Mouse (Mus musculus): ENCODE results near the gene Ssr2.

DNA sequence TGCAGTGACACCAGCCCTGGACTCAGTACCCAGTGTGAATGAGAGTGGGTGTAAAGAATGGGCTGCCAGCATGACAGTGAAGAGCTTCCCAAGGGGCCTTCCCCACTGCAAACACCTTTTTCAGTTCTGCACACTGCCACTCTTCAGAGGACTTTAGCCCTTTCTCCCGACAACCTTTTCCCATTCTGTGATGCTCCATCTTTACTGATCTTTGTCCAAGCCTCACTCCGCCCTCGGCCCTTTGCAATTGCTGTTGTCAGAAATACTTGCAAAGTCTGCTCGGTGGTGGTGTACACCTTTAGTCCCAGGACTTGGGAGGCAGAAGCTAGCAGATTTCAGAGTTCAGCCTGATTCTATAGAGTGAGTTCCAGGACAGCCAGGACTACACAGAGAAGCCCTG, 24.1 kb upstream of the Ssr2 start:
- TF ChIP-seq POLR2A (IDR thresholded peaks at IDR 0.05; ENCODE audit: borderline replicate concordance, control insufficient read depth, low read depth, low read length) (no peak), CTCF (IDR thresholded peaks at IDR 0.05; ENCODE audit: control insufficient read depth, insufficient read depth, low read length) (no peak)

All from bone marrow, adult 2 months (tissue).